Mouse (Mus musculus) midbrain, postnatal 0 days (tissue): ENCODE measurements around the gene Rps15. TPM values are rescaled to one million over a fixed set of nuclear protein-coding genes. Genes with fewer than 3 reads are reported as not detected.
A peak's percentile ranks its signal among the peaks of the same experiment; 100 is the strongest.

Source experiments
- ATAC-seq: fragments of 200-750 bp; cut with Nextera tagmentation; 2 replicates; pipeline ENCODE4 v1.8.0; 2017; ENCODE audit warnings: moderate number of reproducible peaks, mild to moderate bottlenecking, moderate TSS enrichment, moderate library complexity; ENCODE audit not compliant: low FRiP score
- DNase-seq: peaks from one replicate; pipeline ENCODE4 v3.0.0-alpha.2; 2015; ENCODE audit warnings: low spot score
- H3K27ac ChIP-seq: fragments of 300-500 bp; sonication (generic); 2 replicates; pipeline ENCODE4 v1.5.1; 2014; ENCODE audit warnings: low read depth, mild to moderate bottlenecking, low read length, mixed read lengths
- H3K27me3 ChIP-seq: fragments of 300-500 bp; sonication (generic); 2 replicates; pipeline ENCODE4 v1.6.1; 2014; ENCODE audit warnings: low read length, control low read depth, mixed read lengths; ENCODE audit not compliant: insufficient read depth
- H3K36me3 ChIP-seq: fragments of 300-500 bp; sonication (generic); 2 replicates; pipeline ENCODE4 v1.6.1; 2014; ENCODE audit warnings: low read length, control low read depth, mixed read lengths; ENCODE audit not compliant: insufficient read depth
- H3K4me1 ChIP-seq: fragments of 300-500 bp; sonication (generic); 2 replicates; pipeline ENCODE4 v1.6.1; 2014; ENCODE audit warnings: mild to moderate bottlenecking, control low read depth, antibody characterized with exemption, low read length, mixed read lengths; ENCODE audit not compliant: insufficient read depth
- H3K4me2 ChIP-seq: fragments of 300-500 bp; sonication (generic); 2 replicates; pipeline ENCODE4 v1.6.1; 2014; ENCODE audit warnings: low read depth, mild to moderate bottlenecking, low read length, mixed read lengths; ENCODE audit not compliant: poor library complexity, severe bottlenecking
- H3K4me3 ChIP-seq: fragments of 300-500 bp; sonication (generic); 2 replicates; pipeline ENCODE4 v1.5.1; 2014; ENCODE audit warnings: low read depth, mild to moderate bottlenecking, low read length, moderate library complexity
- H3K9ac ChIP-seq: fragments of 300-500 bp; sonication (generic); replicated peaks from 2 replicates; pipeline ENCODE4 v1.6.1; 2014; ENCODE audit warnings: mild to moderate bottlenecking, low read length, moderate library complexity, mixed read lengths; ENCODE audit not compliant: poor library complexity, severe bottlenecking
- H3K9me3 ChIP-seq: fragments of 300-500 bp; sonication (generic); 2 replicates; pipeline ENCODE4 v1.6.1; 2016; ENCODE audit warnings: low read length, control low read depth
- CTCF ChIP-seq: IDR thresholded peaks from 2 replicates; pipeline ENCODE4 v1.5.1; 2016; ENCODE audit warnings: antibody characterized with exemption, mild to moderate bottlenecking
- WGBS: fragments of 180-500 bp; shearing (Covaris S2); extraction: QIAGEN DNeasy Blood & Tissue Kit; methylation state at CpG from one replicate; pipeline ENCODE4 v1.1.7; 2014; 5-methylcytosine and 5-hydroxymethylcytosine counted together
- polyA plus RNA-seq: library from polyadenylated mRNA; unstranded; fragments of >200 nt; fragmentation: Nextera tagmentation; extraction: Ambion mirVana; gene quantifications from 2 replicates; pipeline ENCODE4 v1.2.1, GENCODE M21; 2015
- total RNA-seq: library from RNA; depleted of rRNA; stranded (reverse); fragments of >200 nt; gene quantifications from 2 replicates; pipeline ENCODE4 v1.2.3, GENCODE M21; 2014

Rps15 gene
- total and polyA plus RNA-seq, 2 experiments from 2014 or later, result 633 to 1,162 TPM

- H3K4me3 ChIP-seq, result peak within 1 kb of the TSS; percentile 77
- no peaks in the 10 kb centered on the region for H3K27me3 ChIP-seq
- H3K27ac ChIP-seq, result peak within 1 kb of the TSS; percentile 93
- peaks cover 11% of the 10 kb centered on the region for H3K36me3 ChIP-seq
- peak within 1 kb of the TSS; percentile 94 for H3K4me2 ChIP-seq
- peaks cover 13% of the 10 kb centered on the region for H3K4me1 ChIP-seq
- TF ChIP-seq CTCF, result peak; percentile 23
- no peaks in the 10 kb centered on the region for H3K9me3 ChIP-seq
- peak; percentile 90 for ATAC-seq
- DNase-seq, result peak; percentile 95
- under 1% methylated on average over 53 of the region's 53 CpGs for WGBS
- peak within 1 kb of the TSS; percentile 81 for H3K9ac ChIP-seq
These were observed 43.1 kb upstream of the Rps15 start, which contains the start of gene Ndufs7 for GRCm38 (mm10) chr10:80248971-80249640. Gene Ndufs7 (plus strand): TSS chr10:80249121.

GRCm38 (mm10) chr10:80250059-80250458, 42.2 kb upstream of the Rps15 start:
- Histone ChIP-seq H3K27me3 (no peaks in the 10 kb centered on the region), H3K36me3 (peaks cover 18% of the 10 kb centered on the region), H3K4me3 (peak overlapping the region; percentile 77), H3K27ac (no peak overlapping the region; the same call in 1 of the 2 replicates), H3K4me2 (peak overlapping the region; percentile 94), H3K9ac (peak overlapping the region; percentile 81), H3K9me3 (no peaks in the 10 kb centered on the region), H3K4me1 (peaks cover 13% of the 10 kb centered on the region)
- TF ChIP-seq CTCF, result no peak
- WGBS, result 34% methylated on average over 2 of the region's 2 CpGs
- ATAC-seq (no peak), DNase-seq (no peak)

GRCm38 (mm10) chr10:80250573-80250972, 41.7 kb upstream of the Rps15 start:
- no peak overlapping the region for H3K9ac ChIP-seq
- no peak overlapping the region for H3K27ac ChIP-seq
- H3K4me3 ChIP-seq, result no peak overlapping the region; the same call in 1 of the 2 replicates
- no peaks in the 10 kb centered on the region for H3K9me3 ChIP-seq
- H3K36me3 ChIP-seq, result peaks cover 23% of the 10 kb centered on the region
- 86% methylated on average over 4 of the region's 4 CpGs for WGBS
- no peak for ATAC-seq
- peak overlapping the region; percentile 94; the same call in 1 of the 2 replicates for H3K4me2 ChIP-seq
- peaks cover 11% of the 10 kb centered on the region for H3K4me1 ChIP-seq
- TF ChIP-seq CTCF, result no peak
- no peaks in the 10 kb centered on the region for H3K27me3 ChIP-seq
- DNase-seq, result no peak

GRCm38 (mm10) chr10:80252011-80252410, 40.2 kb upstream of the Rps15 start:
- no peak overlapping the region for H3K27ac ChIP-seq
- no peak for DNase-seq
- H3K27me3 ChIP-seq, result no peaks in the 10 kb centered on the region
- H3K4me2 ChIP-seq, result no peak overlapping the region
- no peak overlapping the region for H3K4me3 ChIP-seq
- H3K9ac ChIP-seq, result no peak overlapping the region
- H3K9me3 ChIP-seq, result no peaks in the 10 kb centered on the region
- TF ChIP-seq CTCF, result no peak
- no peak for ATAC-seq
- H3K36me3 ChIP-seq, result peaks cover 35% of the 10 kb centered on the region
- peaks cover 11% of the 10 kb centered on the region for H3K4me1 ChIP-seq

GRCm38 (mm10) chr10:80252493-80253274, 39.6 kb upstream of the Rps15 start:
- ATAC-seq (no peak), DNase-seq (no peak)
- no peak overlapping the region for H3K9ac ChIP-seq

GRCm38 (mm10) chr10:80253551-80253950, 38.7 kb upstream of the Rps15 start:
- no peak overlapping the region for H3K4me3 ChIP-seq
- H3K9ac ChIP-seq, result no peak overlapping the region
- TF ChIP-seq CTCF, result no peak
- H3K27me3 ChIP-seq, result no peaks in the 10 kb centered on the region
- DNase-seq (no peak), ATAC-seq (no peak)
- peaks cover 38% of the 10 kb centered on the region for H3K36me3 ChIP-seq
- no peak overlapping the region for H3K4me2 ChIP-seq
- H3K4me1 ChIP-seq, result peaks cover 11% of the 10 kb centered on the region
- no peak overlapping the region for H3K27ac ChIP-seq
- H3K9me3 ChIP-seq, result no peaks in the 10 kb centered on the region
- WGBS, result 95% methylated on average over 6 of the region's 6 CpGs

More at GRCm38 (mm10) chr10:80252493-80253274, 39.6 kb upstream of the Rps15 start:
- H3K4me3 ChIP-seq, result no peak overlapping the region
- no peaks in the 10 kb centered on the region for H3K27me3 ChIP-seq
- no peaks in the 10 kb centered on the region for H3K9me3 ChIP-seq
- WGBS, result 92% methylated on average over 11 of the region's 11 CpGs
- H3K36me3 ChIP-seq, result peaks cover 35% of the 10 kb centered on the region
- no peak for TF ChIP-seq CTCF
- peaks cover 11% of the 10 kb centered on the region for H3K4me1 ChIP-seq
- no peak overlapping the region for H3K4me2 ChIP-seq
- no peak overlapping the region for H3K27ac ChIP-seq
